Mouse (Mus musculus) ES-Bruce4 (cell line): ENCODE measurements at regions not wholly inside any gene's neighbourhood (a gene's known extent, or its start where the extent isn't known, plus 50 kb on each side); places are given as distances from the start of the nearest gene placed in this dataset.

ENCODE experiments used
- CTCF ChIP-seq: IDR thresholded peaks from one replicate; pipeline ENCODE4 v1.8.1; 2011; ENCODE audit warnings: low read depth, low read length
- POLR2A ChIP-seq: IDR thresholded peaks from one replicate; pipeline ENCODE4 v1.8.1; 2011; ENCODE audit warnings: low read length; ENCODE audit not compliant: insufficient read depth

DNA sequence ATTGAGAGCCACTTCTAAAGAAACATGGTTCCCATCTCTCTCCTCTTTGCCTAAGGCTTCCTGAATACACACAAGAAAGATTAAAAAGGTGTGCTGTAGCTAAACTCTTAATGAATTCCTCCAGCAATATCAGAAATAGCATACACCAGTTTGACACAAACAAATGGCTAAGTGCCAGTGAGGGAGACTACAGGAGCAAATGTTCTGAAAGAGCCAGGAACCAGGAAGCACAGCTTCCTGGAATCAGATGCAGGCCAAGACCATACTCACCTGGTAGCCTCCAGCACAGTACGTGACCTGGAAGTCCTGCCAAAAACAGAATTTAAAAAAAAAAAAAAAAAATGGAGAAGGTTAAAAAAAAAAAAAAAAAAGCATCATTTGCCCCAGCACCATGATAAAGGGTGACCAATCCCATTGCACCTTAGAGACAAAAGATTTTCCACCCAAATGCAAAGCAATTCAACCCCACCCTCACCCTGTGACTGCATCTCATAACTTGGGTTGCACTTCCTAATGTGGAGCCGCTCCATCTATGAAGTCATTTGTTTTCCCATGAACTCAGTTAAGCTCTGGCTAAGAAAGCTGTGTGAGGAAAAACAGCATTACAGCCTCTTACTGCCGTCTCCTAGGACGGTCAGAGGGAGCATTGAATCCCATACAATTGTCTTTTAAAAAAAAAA lies 149.3 kb upstream of the Nt5e start:
- TF ChIP-seq CTCF = no peak
- TF ChIP-seq POLR2A = no peak
